Mouse (Mus musculus) forebrain, embryonic 10.5 days (tissue): ENCODE results near the gene Ninj1. TPM values are rescaled to one million over a fixed set of nuclear protein-coding genes. Genes with fewer than 3 reads are reported as not detected.

ENCODE experiments used
- polyA plus RNA-seq: library from polyadenylated mRNA; unstranded; fragments of >200 nt; fragmentation: Nextera tagmentation; extraction: Ambion mirVana; gene quantifications from 2 replicates; pipeline ENCODE4 v1.2.1, GENCODE M21; 2016

Ninj1 gene
- polyA plus RNA-seq, 1 experiment from 2014 or later, result 22.7 TPM

Other genes with a start within 250 kb of the Ninj1 start
- gene Fam120a, start 219.5 kb upstream of the Ninj1 start, polyA plus RNA-seq, result 13.7 and 14.5 TPM in 2 replicates
- 4.2 and 4.5 TPM in 2 replicates for gene Wnk2, start 39.5 kb upstream of the Ninj1 start, polyA plus RNA-seq
- 21.0 and 22.1 TPM in 2 replicates for gene Card19, start 28.6 kb downstream of the Ninj1 start, polyA plus RNA-seq
- gene Susd3, start 61.2 kb downstream of the Ninj1 start, polyA plus RNA-seq, result 0.82 and 0.95 TPM in 2 replicates
- gene Fgd3, start 132.8 kb downstream of the Ninj1 start, polyA plus RNA-seq, result 0.90 and 1.1 TPM in 2 replicates
- 26.2 and 28.8 TPM in 2 replicates for gene Bicd2, start 154.1 kb downstream of the Ninj1 start, polyA plus RNA-seq
- gene Ippk, start 233.8 kb downstream of the Ninj1 start, polyA plus RNA-seq, result 18.7 and 20.4 TPM in 2 replicates